1 mouse cellular context compared by ENCODE assay signal in genomic region chr11:62847655-62848191, GRCm38 (mm10).
TF ChIP-seq lines count a peak whose summit lies in the region.

No protein-coding gene starts in this region.

TF ChIP-seq in CH12.LX, 34 proteins besides CTCF, POLR2A, EP300 and RAD21:
- TF ChIP-seq MAFK (IDR thresholded peaks at IDR 0.05; ENCODE audit: insufficient replicate concordance, low read length) (no peak), CHD2 (IDR thresholded peaks at IDR 0.05; ENCODE audit: low read length) (no peak)
